Mouse (Mus musculus): ENCODE data around the gene Ccr1.

DNA sequence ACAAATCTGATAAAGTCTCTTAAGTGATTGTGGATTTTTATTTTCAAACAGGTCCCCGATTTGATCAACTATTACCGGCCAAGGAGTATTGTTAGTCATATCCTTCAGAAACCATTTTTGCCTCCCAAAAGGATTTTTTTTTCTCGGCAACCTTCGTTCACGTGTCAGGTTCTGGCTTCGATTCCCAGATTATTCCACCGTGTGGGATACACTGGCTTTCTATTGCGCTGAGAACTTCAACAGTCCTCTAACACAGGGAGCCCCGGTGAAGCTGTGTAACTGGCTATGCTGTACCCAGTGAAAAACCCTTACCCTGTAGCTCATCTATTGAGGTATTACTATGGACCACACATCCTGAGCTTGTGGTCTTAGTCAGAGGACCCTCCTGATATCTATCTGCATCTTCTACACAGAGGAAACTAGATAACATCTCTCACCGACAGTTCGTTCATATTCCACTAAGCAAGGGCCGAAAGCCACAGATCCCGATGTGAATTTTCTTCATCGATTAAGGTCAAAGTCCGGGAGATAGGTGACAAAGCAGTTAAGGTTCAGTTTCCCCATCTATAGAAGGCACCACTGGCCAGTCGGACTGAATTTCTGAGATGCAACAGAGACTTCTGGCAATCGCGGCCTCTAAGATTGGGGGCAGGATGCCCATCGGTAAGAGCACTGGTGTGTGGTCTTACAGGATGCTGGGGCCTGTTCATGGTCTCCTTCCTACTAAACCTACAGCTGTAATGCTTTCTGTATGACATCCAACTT lies 35.4 kb downstream of the Ccr1 start:
- no peak for TF ChIP-seq CTCF (IDR thresholded peaks at IDR 0.05 in 2 of 3, conservative IDR thresholded peaks at IDR 0.05 in 1 of 3; ENCODE audit: control insufficient read depth in 1 of 3, insufficient read depth in 1 of 3, low read depth in 2 of 3, low read length in 3 of 3, poor library complexity in 1 of 3, severe bottlenecking in 1 of 3)
- TF ChIP-seq POLR2A (IDR thresholded peaks at IDR 0.05; ENCODE audit: control insufficient read depth in 1 of 2, insufficient read depth in 1 of 2, low read depth in 1 of 2, low read length in 2 of 2, poor library complexity in 1 of 2) = no peak
- no peak for TF ChIP-seq SMC3 (IDR thresholded peaks at IDR 0.05; ENCODE audit: low read depth, low read length)
- TF ChIP-seq JUND (IDR thresholded peaks at IDR 0.05; ENCODE audit: low read depth, low read length) = no peak
- no peak for TF ChIP-seq USF1 (IDR thresholded peaks at IDR 0.05; ENCODE audit: low read depth, low read length)
- TF ChIP-seq ELF1 (IDR thresholded peaks at IDR 0.05; ENCODE audit: low read depth, low read length) = no peak
- TF ChIP-seq TCF12 (IDR thresholded peaks at IDR 0.05; ENCODE audit: low read depth, low read length) = no peak
- TF ChIP-seq ETS1 (IDR thresholded peaks at IDR 0.05; ENCODE audit: low read depth, low read length) = no peak

Data from MEL (cell line).